Mouse (Mus musculus) fibroblast of lung, adult 2 months (primary cell): ENCODE results near the gene Bmf.

Source experiments
- DNase-seq: peaks from one replicate; pipeline ENCODE4 v3.0.0-alpha.2; 2011; ENCODE audit warnings: low read depth

Bmf gene

DNA sequence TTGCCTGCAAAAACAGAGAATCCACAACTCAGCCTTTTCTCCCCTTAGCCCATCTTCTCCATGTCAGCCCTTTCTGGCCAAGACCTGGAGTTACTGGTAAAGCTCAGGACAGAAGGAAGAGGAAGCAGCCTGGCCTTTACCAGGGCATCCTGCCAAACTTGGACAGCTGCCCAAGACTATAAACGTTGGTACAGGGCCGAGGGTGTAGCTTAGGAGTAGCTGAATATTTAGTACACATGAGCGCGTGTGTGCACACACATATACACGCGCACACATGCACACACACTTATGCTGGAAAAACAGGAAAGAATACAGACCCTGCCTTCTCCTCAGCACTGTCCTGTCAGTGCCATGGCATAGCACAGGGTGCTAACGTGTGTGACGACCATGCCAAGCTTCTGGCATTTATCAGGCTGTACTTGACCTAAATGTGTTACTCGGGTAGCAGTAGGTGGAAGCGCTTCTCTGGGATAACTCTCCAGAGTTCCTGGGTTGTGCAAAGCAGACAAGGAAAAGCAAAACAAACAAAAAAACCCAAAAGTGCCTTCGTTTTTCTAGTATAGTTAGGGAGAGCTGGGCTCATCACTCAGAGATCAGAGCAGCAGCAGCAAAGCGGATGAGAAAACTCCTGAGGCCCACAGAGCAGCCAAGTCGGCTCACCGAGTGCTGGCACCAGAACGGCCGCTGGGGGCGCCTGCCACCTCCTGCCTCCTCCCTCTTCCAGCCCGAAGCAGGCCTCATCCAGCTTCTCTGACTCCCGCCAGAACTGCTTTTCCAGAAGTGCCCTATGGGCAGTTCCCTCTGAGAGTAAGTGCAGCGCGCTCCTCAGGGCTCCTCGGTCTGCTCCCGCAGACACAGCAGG, 4.0 kb downstream of the Bmf start:
- DNase-seq = peak; percentile 87

- peak; percentile 95 for DNase-seq
Measured at GRCm38 (mm10) chr2:118543893-118544799, 5.3 kb downstream of the Bmf start.

DNA sequence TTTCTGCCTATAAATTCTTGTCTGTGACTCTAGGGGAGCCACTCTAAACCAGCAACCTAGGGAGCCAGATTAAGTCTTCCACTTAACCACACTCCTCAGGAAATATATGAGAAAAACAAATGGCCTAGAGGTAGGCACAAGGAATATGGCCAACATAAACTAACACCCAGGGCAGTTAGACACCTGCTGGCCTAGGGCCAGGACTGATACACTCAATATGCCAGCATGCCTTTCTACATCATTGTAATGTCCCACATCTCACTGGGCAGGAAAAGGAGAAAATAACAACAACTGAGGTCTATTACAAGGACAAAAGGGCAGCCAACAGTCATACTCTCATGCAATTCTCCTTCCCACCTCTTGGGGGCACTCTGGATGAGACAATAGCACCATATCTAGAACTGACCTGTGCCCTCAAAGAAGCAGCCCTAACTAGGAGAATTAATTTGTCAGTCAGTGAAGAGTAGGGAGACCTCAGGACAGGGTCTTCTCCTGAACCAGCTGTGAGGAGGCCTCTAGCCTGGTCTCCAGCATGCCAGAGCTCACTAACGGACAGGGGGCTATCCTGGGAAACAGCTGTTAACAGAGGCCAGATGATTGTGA, 6.4 kb downstream of the Bmf start:
- DNase-seq = no peak

- no peak for DNase-seq
Measured at GRCm38 (mm10) chr2:118541716-118542115, 7.8 kb downstream of the Bmf start.

- peak; percentile 90 for DNase-seq
Measured at GRCm38 (mm10) chr2:118540691-118541117, 8.8 kb downstream of the Bmf start.

GRCm38 (mm10) chr2:118539881-118540516, 9.5 kb downstream of the Bmf start:
- DNase-seq = no peak

DNA sequence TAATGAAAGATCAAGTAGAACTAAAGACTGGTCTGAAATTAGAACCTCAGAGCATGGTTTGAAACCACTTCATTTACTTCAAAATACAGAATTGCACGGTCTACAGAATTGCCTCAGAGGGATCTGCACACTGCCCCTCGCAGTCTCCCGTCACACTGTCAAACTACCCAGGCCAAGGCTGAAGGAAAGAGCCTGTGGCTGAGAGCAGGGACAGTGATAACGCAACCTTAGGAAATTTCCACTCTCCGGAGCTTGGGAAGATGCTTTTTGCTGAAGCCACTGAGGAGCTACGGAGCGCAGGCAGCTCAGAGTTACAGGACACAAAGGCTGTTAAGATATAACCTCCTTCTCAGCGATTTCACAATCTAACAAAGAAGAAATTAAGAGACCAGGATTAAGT, 10.4 kb downstream of the Bmf start:
- DNase-seq = no peak

DNA sequence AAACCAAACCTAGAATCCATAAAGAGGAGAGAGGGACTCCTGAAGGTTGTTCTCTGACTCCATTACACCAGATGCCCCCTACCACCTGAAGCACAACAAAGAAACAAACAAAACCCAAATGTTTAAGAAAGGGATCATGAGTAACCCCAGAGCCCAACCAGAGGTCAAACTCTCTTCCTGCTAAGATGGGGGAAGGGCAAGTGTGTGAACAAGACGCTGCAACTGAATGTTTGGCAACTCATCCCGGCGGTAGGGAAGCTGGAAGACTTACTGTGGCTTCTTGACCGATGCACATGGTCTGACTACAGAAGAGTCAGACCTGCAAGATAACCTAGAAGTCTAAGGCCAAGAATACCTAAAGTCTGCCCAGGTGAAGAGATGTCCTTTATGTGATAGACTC, 12.3 kb downstream of the Bmf start:
- no peak for DNase-seq

DNA sequence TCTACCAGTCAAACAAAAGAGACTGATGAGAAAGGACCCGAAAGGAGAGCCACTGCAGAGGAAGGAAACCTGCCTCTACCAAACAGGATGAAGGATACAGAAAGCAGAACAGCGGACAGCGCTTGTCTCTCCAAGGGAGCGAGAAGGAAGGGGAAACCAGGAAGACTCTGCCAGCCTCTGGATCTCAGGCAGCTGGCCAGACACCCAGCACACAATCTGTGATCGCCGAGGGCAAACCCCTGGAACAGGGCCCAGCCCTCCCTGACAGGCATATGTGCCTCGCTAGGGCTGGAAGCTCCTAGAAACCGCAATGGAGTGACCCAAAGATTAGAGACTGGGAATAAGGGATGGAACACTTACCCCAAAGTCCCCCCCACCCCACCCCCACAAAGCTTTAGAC, 12.9 kb downstream of the Bmf start:
- peak; percentile 49 for DNase-seq

- peak; percentile 65 for DNase-seq
Measured at GRCm38 (mm10) chr2:118536111-118536510, 13.4 kb downstream of the Bmf start.

DNA sequence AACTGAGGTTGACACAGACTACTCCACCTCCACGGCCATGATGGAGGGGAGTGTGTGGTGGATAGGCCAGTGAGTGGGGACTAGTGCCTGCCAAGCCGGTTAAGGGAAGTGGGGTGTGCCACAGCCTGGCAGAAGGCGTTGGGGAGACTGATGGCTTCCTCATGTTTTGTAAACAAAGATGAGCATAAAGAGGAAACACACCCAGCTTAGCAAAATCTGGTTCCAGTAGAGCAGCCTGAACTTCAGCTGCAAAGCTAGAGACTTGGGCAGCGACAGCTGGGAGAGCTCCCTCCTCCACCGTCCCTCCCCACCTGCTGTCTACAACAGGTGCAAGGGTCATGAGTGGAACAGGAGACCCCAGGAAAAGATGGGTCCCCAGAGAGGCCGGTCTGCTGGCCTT, 15.5 kb downstream of the Bmf start:
- no peak for DNase-seq

GRCm38 (mm10) chr2:118532855-118533675, 16.4 kb downstream of the Bmf start:
- DNase-seq = no peak

DNA sequence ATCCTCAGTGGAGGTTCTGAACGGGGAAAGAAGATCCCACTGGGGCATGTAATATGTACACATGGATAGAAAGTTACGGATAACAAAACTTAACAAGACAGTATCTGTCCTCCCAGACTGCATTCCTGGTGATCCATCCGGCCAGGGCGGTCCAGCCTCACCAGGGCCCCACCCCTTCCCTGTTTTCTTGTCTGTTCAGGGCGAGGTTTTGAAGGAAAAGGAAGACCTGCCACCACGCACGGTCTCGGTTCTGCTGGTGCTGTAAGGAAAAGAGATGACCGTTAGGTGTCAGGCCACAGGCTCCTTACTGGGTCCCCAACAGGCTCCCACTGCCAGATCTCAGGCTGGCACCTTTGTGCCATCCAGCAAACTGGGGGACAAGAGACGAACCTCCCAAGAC, 17.1 kb downstream of the Bmf start:
- DNase-seq = no peak

GRCm38 (mm10) chr2:118529466-118530181, 19.9 kb downstream of the Bmf start:
- no peak for DNase-seq

DNA sequence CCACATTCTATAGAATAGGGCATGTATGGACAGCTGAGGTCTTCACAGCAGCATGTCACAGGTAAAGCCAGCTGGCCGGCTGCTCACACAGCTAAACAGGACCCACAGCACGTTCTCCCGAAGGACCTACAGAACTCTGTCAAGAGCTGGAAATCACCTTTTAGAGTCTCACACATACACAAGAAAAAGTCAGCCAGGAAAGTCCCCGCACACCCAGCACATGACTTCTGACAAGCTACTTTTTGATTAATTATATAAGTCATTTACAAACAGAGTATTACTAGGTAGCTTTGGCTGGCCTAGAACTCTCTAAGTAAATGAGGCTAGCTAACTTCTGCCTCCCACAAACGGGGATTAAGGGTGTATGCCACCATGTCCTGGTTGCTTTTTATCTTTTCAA, 22.9 kb downstream of the Bmf start:
- DNase-seq = no peak

DNA sequence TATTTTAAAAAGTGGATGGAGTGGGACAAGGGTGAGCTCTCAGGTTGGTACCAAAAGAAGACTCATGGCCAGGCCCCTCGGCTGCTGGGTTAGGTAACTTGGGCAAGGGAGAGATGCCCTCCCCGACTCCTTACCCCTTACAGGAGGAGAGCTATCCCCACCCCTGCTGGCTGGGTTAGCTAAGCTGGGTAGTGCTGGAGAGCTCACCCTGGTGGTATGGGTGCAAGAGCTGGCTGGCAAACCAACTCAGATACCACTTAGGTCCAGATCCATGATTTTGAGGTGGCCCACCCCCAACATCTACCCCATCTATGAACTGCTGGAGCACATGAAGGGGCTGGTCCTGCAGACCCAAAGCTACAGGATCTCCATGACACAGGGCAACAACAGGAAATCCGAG, 24.7 kb downstream of the Bmf start:
- DNase-seq = no peak

GRCm38 (mm10) chr2:118523163-118523730, 26.2 kb downstream of the Bmf start:
- no peak for DNase-seq

DNA sequence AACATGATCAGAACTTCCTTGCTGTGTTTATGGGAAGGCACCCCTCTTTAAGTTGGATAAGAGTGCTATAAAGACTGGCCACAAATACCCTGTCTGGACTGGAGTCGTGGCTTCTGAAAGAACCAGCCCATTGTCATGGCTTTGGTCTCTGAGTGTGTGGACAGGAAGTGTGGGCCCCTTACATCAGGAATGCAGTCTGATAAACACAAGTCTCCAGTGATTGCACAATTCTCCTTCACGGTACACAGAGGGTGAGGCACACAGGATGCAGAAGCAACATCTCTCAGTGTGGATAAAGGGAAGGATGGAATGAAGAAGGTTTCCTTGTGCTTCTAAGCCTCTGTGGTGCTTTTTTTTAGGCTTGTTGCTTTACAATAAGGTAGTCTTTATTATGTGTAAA, 27.2 kb downstream of the Bmf start:
- DNase-seq = no peak

DNA sequence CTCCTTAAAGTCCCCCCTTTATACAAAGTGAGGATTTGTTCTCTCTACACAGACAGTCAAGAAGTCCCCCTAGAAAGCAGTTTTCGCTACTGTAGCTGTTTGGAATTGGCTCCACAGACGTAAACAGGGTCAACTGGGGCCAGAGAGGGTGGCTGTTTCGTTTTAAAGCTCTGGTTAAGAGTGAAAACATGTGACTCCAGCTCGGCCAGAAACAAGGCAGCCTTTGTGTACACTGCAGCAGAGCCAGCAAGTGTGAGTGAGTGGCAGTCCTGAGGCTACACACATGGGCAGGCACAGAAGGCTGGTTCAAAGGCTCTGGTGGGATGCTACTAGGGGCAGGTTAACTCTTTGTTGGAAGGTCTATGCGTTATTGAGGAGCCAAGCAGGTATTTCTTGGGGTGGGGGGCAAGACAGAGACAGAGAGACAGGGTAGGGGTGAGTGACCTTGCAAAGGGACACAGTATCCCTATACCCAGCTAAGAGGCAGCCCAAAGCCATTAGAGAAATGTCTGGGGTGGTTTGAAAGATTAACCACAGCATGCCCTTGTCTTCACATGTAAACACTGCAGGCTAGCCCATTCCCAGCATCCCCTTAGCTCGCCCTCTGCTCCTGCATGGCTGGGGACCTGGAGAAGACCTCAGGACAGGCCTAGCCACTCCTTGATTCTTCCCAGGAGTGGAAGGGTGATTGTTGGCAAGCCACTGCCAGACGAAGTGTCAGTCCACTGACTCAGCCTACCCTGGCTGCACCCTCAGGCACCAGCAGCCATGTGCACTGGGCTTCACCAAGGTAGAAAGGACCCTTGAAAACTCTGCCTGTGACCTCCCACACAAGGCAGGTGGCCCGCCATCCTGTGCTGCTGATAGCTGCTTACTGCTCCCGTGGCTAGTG, 29.2 kb downstream of the Bmf start:
- no peak for DNase-seq
